Mouse (Mus musculus) liver, adult 2 months (tissue): ENCODE measurements at regions not wholly inside any gene's neighbourhood (a gene's known extent, or its start where the extent isn't known, plus 50 kb on each side); places are given as distances from the start of the nearest gene placed in this dataset.

Experiments used
- CTCF ChIP-seq: fragments of 200-500 bp; IDR thresholded peaks from 2 replicates; pipeline ENCODE4 v1.5.1; 2011; ENCODE audit warnings: low read depth, low read length, control low read depth
- POLR2A ChIP-seq: fragments of 200-500 bp; IDR thresholded peaks from 2 replicates; pipeline ENCODE4 v1.6.1; 2011; ENCODE audit warnings: low read length, control low read depth; ENCODE audit not compliant: insufficient read depth; ENCODE audit errors: extremely low read depth

- no peak for TF ChIP-seq POLR2A
- no peak for TF ChIP-seq CTCF
Observed at GRCm38 (mm10) chr12:26112166-26113019, 302.7 kb downstream of the Rnf144a start.
